Mouse (Mus musculus) embryonic stem cell, embryonic (primary cell): ENCODE results near the gene Wdsub1.

Source experiments
- CTCF ChIA-PET, 4 experiments: fragments of 300-600 bp in 2 of 4; fragments of 350-600 bp in 2 of 4; sonication (Branson Sonifier 250); formaldehyde crosslinking; loops; one replicate each; lab custom pipeline; 2022; ENCODE audit warnings: inconsistent platforms in 2 of 4; lab: Charles Lee
- POLR2A ChIA-PET, 4 experiments: fragments of 300-600 bp in 2 of 4; fragments of 350-600 bp in 2 of 4; sonication (Branson Sonifier 250); formaldehyde crosslinking; loops; one replicate each; lab custom pipeline; 2022; ENCODE audit warnings: antibody characterized with exemption in 4 of 4, inconsistent platforms in 1 of 4; lab: Charles Lee

Gene Wdsub1

GRCm38 (mm10) chr2:59881831-59882741, at the start of gene Wdsub1:
Gene Wdsub1, minus strand, starts transcription at chr2:59882591.
- POLR2A ChIA-PET = interaction anchor here in 3 of 4 experiments (0.5 to 2.5 kb wide), 25 partner anchors 8 to 532 kb away, joined by 3 to 11 read pairs (median 3); no protein-coding TSS in a partner anchor
- CTCF ChIA-PET = interaction anchor here in 2 of 4 experiments (0.6 to 1.5 kb wide), 6 partner anchors 27 to 360 kb away, joined by 3 to 6 read pairs (median 3); no protein-coding TSS in a partner anchor

DNA sequence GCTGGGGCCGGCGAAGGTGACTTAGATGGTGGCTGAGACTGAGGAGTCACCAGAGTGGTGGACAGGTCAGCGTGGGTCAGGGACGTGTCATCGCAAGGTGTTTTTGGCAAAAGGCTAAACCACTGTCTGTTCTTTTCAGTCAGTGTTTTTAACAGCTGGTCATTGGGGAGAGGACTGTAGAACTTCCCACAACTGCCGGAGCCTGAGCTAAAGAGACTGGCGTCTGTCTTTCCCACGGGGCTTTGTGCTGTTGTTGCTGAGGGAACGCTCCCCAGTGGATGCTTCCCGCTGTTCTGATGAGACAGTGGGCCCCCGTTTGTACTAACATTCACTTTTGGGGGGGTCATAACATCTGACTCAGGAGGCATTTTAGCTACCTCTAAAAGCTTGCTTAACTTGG, 31.2 kb upstream of the Wdsub1 start:
- ChIA-PET POLR2A (interaction anchor here in 2 of 4 experiments (0.6 to 0.7 kb wide), 2 partner anchors 15 to 309 kb away, joined by 3 to 4 read pairs; no protein-coding TSS in a partner anchor), CTCF (no interaction called here)

GRCm38 (mm10) chr2:59908048-59908447, 25.7 kb upstream of the Wdsub1 start:
- CTCF ChIA-PET = no interaction called here
- POLR2A ChIA-PET = interaction anchor here in 1 of 4 experiments (1.0 to 1.6 kb wide), 2 partner anchors 9 to 18 kb away, joined by 4 to 5 read pairs; no protein-coding TSS in a partner anchor

GRCm38 (mm10) chr2:59904007-59904406, 21.6 kb upstream of the Wdsub1 start:
- CTCF ChIA-PET = no interaction called here
- POLR2A ChIA-PET = interaction anchor here in 1 of 4 experiments (1.1 kb wide), 1 partner anchor 13 kb away, joined by 3 read pairs; no protein-coding TSS in a partner anchor

- ChIA-PET CTCF (no interaction called here), POLR2A (interaction anchor here in 2 of 4 experiments (0.6 to 1.4 kb wide), 3 partner anchors 9 to 17 kb away, joined by 3 to 4 read pairs (median 3); no protein-coding TSS in a partner anchor)
These were observed 16.3 kb upstream of the Wdsub1 start for GRCm38 (mm10) chr2:59898666-59899065.

DNA sequence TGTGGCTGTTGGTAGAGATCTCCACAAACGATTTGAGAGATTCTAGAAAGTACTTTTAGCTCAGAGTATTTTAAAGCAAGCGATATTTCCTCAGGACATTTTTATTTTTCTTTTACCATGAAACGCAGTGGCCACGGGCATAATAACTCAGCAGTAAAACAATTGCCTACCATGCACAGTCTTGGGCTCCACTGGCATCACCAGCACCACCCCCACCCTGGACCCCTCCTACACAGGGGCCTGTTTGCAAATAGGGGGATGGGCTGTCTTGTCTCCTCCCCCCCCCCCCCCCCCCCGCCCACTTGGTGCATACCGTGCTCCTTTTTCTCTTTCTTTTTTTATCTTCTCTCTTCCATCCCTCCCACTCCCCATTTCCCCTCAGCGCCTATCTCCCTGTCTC, 15.7 kb upstream of the Wdsub1 start:
- ChIA-PET CTCF (no interaction called here), POLR2A (interaction anchor here in 1 of 4 experiments (0.9 to 1.4 kb wide), 2 partner anchors 8 to 18 kb away, joined by 3 to 4 read pairs; no protein-coding TSS in a partner anchor)

GRCm38 (mm10) chr2:59896837-59897236, 14.4 kb upstream of the Wdsub1 start:
- CTCF ChIA-PET = no interaction called here
- POLR2A ChIA-PET = interaction anchor here in 2 of 4 experiments (0.6 to 1.6 kb wide), 2 partner anchors 14 to 395 kb away, joined by 5 read pairs; partner anchors contain the start of gene Wdsub1 (in 1 of the 2)

- ChIA-PET POLR2A (interaction anchor here in 2 of 4 experiments (0.6 to 1.6 kb wide), 3 partner anchors 14 to 145 kb away, joined by 3 to 6 read pairs (median 5); partner anchors contain the start of gene Wdsub1 (in 1 of the 2)), CTCF (no interaction called here)
These were observed 14.0 kb upstream of the Wdsub1 start for GRCm38 (mm10) chr2:59896400-59896799.

DNA sequence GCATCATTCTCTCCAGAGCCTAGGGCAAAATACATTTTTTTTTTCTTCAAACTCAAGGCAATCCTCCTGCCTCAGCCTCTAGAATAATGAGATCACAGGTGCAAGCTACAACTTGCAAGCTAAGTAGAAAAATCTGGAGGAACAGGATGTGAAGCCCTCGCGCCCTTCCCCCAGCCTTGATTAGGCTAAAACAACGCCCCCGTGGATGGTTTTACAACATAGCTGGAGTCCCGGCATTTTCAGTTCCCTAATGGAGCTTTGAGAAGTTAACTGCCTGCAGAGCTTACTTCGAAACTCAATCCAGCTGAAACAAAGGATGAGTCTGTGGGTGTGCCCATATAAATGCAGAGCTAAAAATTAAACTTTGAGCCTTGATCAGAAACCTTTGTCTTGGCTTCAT, 7.3 kb upstream of the Wdsub1 start:
- ChIA-PET POLR2A (interaction anchor here in 3 of 4 experiments (0.6 to 3.0 kb wide), 4 partner anchors 7 to 237 kb away, joined by 3 to 11 read pairs (median 4); partner anchors contain the start of gene Wdsub1 (in 1 of the 3)), CTCF (interaction anchor here in 1 of 4 experiments (0.6 kb wide), 1 partner anchor 73 kb away, joined by 3 read pairs; no protein-coding TSS in a partner anchor)

GRCm38 (mm10) chr2:59882742-59883281, 421 bp upstream of the Wdsub1 start:
- CTCF ChIA-PET = interaction anchor here in 1 of 4 experiments (0.6 to 1.5 kb wide), 4 partner anchors 93 to 361 kb away, joined by 3 to 6 read pairs (median 3); no protein-coding TSS in a partner anchor
- POLR2A ChIA-PET = interaction anchor here in 3 of 4 experiments (0.5 to 2.5 kb wide), 24 partner anchors 8 to 531 kb away, joined by 3 to 11 read pairs (median 3); no protein-coding TSS in a partner anchor

GRCm38 (mm10) chr2:59881404-59881803, 987 bp downstream of the Wdsub1 start:
- POLR2A ChIA-PET = interaction anchor here in 2 of 4 experiments (1.1 to 2.5 kb wide), 9 partner anchors 10 to 38 kb away, joined by 3 to 11 read pairs (median 4); no protein-coding TSS in a partner anchor
- CTCF ChIA-PET = interaction anchor here in 2 of 4 experiments (0.7 to 1.5 kb wide), 4 partner anchors 27 to 359 kb away, joined by 3 to 6 read pairs (median 4); no protein-coding TSS in a partner anchor

DNA sequence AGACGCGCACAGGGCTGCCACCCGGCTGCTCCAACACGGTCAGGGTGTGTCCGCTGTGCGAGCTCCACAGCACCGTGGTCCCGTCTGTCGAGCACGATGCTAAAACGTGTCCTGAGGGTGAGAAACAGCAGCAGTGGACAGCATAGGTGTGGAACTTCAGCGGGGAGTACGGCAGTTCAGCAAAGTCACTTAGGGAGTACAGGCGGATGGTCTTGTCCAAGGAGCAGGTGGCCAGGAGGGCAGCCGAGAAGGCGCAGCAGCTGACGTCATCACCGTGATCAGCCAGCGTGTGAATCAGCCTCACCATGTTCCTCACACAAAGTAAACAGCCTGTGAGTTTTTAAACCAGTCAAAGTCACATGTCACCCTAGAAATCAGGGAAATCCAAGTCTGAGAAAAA, 4.2 kb downstream of the Wdsub1 start:
- POLR2A ChIA-PET = interaction anchor here in 2 of 4 experiments (0.7 to 1.1 kb wide), 4 partner anchors 10 to 131 kb away, joined by 3 to 4 read pairs (median 3); no protein-coding TSS in a partner anchor
- CTCF ChIA-PET = interaction anchor here in 2 of 4 experiments (1.0 to 1.3 kb wide), 2 partner anchors 10 to 48 kb away, joined by 3 to 4 read pairs; no protein-coding TSS in a partner anchor

- ChIA-PET CTCF (interaction anchor here in 2 of 4 experiments (0.5 to 1.3 kb wide), 2 partner anchors 9 to 1171 kb away, joined by 3 to 4 read pairs; no protein-coding TSS in a partner anchor), POLR2A (interaction anchor here in 2 of 4 experiments (0.6 to 1.3 kb wide), 3 partner anchors 12 to 229 kb away, joined by 3 read pairs; no protein-coding TSS in a partner anchor)
These were observed 5.1 kb downstream of the Wdsub1 start for GRCm38 (mm10) chr2:59877335-59877734.

DNA sequence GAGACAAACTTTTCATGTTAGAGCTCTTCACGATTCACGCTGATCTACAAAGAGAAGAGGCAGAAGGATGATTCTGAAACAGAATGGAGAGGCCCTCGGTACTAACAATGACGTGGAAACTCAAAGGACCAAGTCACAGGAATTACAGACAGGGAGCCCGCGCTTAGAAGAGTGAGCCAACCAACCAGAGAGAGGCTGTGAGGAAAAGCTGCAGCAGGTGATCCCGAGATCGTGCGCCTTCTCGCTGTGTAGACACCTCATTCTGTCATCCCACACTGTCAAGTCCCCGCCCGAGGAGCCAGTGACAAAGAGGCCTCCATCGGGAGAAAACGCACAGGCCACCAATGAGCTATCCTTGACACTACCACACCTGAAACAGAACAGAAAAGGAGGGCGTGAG, 5.9 kb downstream of the Wdsub1 start:
- POLR2A ChIA-PET = interaction anchor here in 2 of 4 experiments (0.6 to 1.3 kb wide), 2 partner anchors 21 to 174 kb away, joined by 3 to 4 read pairs; no protein-coding TSS in a partner anchor
- CTCF ChIA-PET = interaction anchor here in 1 of 4 experiments (1.0 kb wide), 1 partner anchor 131 kb away, joined by 3 read pairs; no protein-coding TSS in a partner anchor

DNA sequence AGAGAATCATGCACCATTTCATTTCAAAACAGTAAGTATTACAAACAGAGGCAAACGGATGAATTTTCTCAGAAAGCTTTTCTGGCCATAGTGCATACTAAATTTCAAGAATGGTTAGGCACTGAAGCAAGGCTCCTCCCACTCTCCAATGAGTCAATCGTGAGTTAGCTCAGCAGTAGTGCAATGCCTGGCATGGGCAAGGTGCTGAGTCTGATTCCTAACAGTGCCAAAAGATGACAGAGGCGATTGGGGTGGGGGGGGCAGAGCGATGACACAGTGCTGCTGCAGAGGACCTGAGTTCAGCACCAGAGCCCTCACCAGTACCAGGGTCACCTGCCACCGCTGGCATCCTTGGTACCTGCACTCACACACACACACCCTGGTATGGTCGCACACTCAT, 11.9 kb downstream of the Wdsub1 start:
- ChIA-PET POLR2A (interaction anchor here in 1 of 4 experiments (1.8 kb wide), 1 partner anchor 11 kb away, joined by 4 read pairs; the partner anchor contains the start of gene Wdsub1), CTCF (interaction anchor here in 1 of 4 experiments (0.6 kb wide), 2 partner anchors 15 to 348 kb away, joined by 6 to 7 read pairs; no protein-coding TSS in a partner anchor)

DNA sequence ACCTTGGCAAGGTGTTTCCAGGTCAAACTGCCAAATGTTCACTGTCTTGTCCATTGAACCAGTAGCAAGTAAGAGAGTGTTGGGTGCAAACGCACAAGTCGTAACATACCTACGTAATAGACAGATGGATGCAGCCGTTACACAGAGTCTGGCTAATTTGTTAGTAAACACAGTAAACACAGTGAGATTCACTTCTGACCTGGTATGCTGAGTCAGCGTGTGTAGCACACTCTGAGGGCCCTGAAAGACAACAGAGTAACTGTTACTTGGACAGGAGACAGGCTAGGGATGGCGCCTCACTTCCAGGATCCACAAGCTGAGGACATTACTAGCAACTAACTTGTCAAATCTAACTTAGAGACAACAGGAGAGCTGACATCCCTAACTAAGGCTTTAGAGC, 19.8 kb downstream of the Wdsub1 start:
- ChIA-PET POLR2A (interaction anchor here in 1 of 4 experiments (0.6 kb wide), 1 partner anchor 322 kb away, joined by 3 read pairs; no protein-coding TSS in a partner anchor), CTCF (no interaction called here)

- POLR2A ChIA-PET = interaction anchor here in 1 of 4 experiments (0.6 to 3.8 kb wide), 3 partner anchors 10 to 258 kb away, joined by 3 to 10 read pairs (median 4); no protein-coding TSS in a partner anchor
- CTCF ChIA-PET = interaction anchor here in 1 of 4 experiments (1.0 kb wide), 1 partner anchor 332 kb away, joined by 3 read pairs; no protein-coding TSS in a partner anchor
These were observed 28.0 kb downstream of the Wdsub1 start for GRCm38 (mm10) chr2:59854363-59854762.
